Mouse (Mus musculus) frontal cortex, adult (tissue): ENCODE measurements at regions not wholly inside any gene's neighbourhood (a gene's known extent, or its start where the extent isn't known, plus 50 kb on each side); places are given as distances from the start of the nearest gene placed in this dataset.

Experiments used
- ATAC-seq: cut with Nextera tagmentation; 2 replicates; pipeline ENCODE4 v1.9.2; 2017; ENCODE audit warnings: mild to moderate bottlenecking, moderate library complexity, mixed read lengths; ENCODE audit not compliant: low TSS enrichment

- no peak for ATAC-seq
Measured at GRCm38 (mm10) chr7:94116899-94117521, 1037.3 kb downstream of the Fam181b start.

GRCm38 (mm10) chr7:94123781-94124180 lies 1044.1 kb downstream of the Fam181b start:
- no peak for ATAC-seq

GRCm38 (mm10) chr7:94154221-94154620 lies 1074.6 kb downstream of the Fam181b start:
- ATAC-seq = no peak

GRCm38 (mm10) chr7:94155458-94155857 lies 1075.8 kb downstream of the Fam181b start:
- ATAC-seq = no peak

GRCm38 (mm10) chr7:94180027-94180426 lies 1100.4 kb downstream of the Fam181b start:
- ATAC-seq = no peak

GRCm38 (mm10) chr7:94212341-94212740 lies 1132.7 kb downstream of the Fam181b start:
- no peak for ATAC-seq

- no peak for ATAC-seq
Measured at GRCm38 (mm10) chr7:94227482-94227881, 1147.8 kb downstream of the Fam181b start.

GRCm38 (mm10) chr7:94233653-94234052 lies 1154.0 kb downstream of the Fam181b start:
- ATAC-seq = peak; percentile 64; the same call in 1 of the 2 replicates

- no peak for ATAC-seq
Measured at GRCm38 (mm10) chr7:94249501-94249900, 1169.8 kb downstream of the Fam181b start.

GRCm38 (mm10) chr7:94268665-94269320 lies 1189.1 kb downstream of the Fam181b start:
- ATAC-seq = no peak

- no peak for ATAC-seq
Measured at GRCm38 (mm10) chr7:94281529-94281928, 1201.9 kb downstream of the Fam181b start.

GRCm38 (mm10) chr7:94282010-94282409 lies 1202.3 kb downstream of the Fam181b start:
- no peak for ATAC-seq

GRCm38 (mm10) chr7:94283031-94283609 lies 1203.5 kb downstream of the Fam181b start:
- no peak for ATAC-seq

GRCm38 (mm10) chr7:94305602-94306001 lies 1225.9 kb downstream of the Fam181b start:
- ATAC-seq = no peak

GRCm38 (mm10) chr7:94314983-94315642 lies 1235.4 kb downstream of the Fam181b start:
- ATAC-seq = no peak

GRCm38 (mm10) chr7:94332601-94333000 lies 1252.9 kb downstream of the Fam181b start:
- no peak for ATAC-seq
